Mouse (Mus musculus): ENCODE results near the gene Rae1.

- no peak for TF ChIP-seq CHD2 (IDR thresholded peaks at IDR 0.05; ENCODE audit: low read depth, low read length)
- TF ChIP-seq MAFK (IDR thresholded peaks at IDR 0.05; ENCODE audit: insufficient read depth, low read depth, low read length) = no peak
- no peak for TF ChIP-seq ZNF384 (IDR thresholded peaks at IDR 0.05; ENCODE audit: low read depth, low read length)
These were observed 37.4 kb downstream of the Rae1 start for GRCm38 (mm10) chr2:173037347-173037746.
